Mouse (Mus musculus): ENCODE data around the gene Tas2r122. TPM values are rescaled to one million over a fixed set of nuclear protein-coding genes. Genes with fewer than 3 reads are reported as not detected.
"Not testable (repeated sequence)": the region's sequence is repeated elsewhere in the genome, so short reads cannot be mapped to it uniquely, and the experiment has no call there.

Gene Tas2r122
- polyA plus RNA-seq (2012; rRNA removed): not detected in 2 replicates

DNA sequence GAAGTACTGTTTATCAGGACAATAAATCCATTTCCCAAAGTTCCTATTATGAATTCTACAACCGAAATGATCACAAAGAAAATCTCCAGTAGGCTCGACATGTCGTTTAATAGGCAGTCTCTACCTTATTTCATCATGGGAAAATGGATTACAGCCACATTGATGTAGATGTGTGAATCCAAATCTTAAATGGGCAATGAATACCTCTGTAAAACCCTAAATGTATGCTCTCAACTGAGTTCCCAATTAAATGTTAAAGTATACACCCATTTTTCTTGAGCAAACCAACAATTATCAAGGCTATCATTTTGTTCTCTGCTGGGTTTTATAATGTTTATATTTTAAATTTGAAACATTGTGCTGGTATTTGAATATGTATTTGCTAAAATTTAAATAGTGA, at the start of gene Tas2r122:
Gene Tas2r122, minus strand, starts transcription at position 101 of the 400 bp plus-strand sequence.
- no peak for DNase-seq (ENCODE audit: low read depth, low spot score)
- WGBS: 74% methylated on average over 3 of the region's 3 CpGs

DNA sequence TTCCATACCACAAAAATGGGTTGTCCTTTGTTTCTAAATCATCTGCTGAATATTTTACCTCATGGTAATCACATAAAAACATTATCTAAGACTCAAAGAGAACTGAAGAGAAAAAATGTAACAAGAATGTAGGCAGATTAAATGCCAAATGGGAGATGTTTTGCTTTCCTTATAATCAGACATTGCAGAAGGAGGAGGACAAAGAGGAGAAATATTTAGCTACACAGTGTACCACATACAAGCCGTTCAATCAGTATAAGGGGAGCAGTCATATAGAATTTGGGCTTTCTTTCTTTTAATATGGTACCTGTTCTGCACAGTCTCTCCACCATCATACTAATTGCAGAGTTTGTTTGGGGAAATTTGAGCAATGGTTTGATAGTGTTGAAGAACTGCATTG, 42.7 kb upstream of the Tas2r122 start, which contains the start of gene Tas2r124:
Gene Tas2r124, plus strand, starts transcription at position 301 of the 400 bp plus-strand sequence.
- WGBS: 77% methylated on average over 1 of the region's 1 CpGs
- no peak for DNase-seq (ENCODE audit: low read depth, low spot score)

GRCm38 (mm10) chr6:132750206-132750605, 38.5 kb upstream of the Tas2r122 start:
- DNase-seq (ENCODE audit: low read depth, low spot score): no peak
- 77% methylated on average over 2 of the region's 2 CpGs for WGBS

- DNase-seq (ENCODE audit: low read depth, low spot score): no peak
- WGBS: 58% methylated on average over 2 of the region's 2 CpGs
These were observed 26.2 kb upstream of the Tas2r122 start, which contains the start of gene Tas2r115 for GRCm38 (mm10) chr6:132737935-132738334. Tas2r115 (minus strand) TSS chr6:132738035.

DNA sequence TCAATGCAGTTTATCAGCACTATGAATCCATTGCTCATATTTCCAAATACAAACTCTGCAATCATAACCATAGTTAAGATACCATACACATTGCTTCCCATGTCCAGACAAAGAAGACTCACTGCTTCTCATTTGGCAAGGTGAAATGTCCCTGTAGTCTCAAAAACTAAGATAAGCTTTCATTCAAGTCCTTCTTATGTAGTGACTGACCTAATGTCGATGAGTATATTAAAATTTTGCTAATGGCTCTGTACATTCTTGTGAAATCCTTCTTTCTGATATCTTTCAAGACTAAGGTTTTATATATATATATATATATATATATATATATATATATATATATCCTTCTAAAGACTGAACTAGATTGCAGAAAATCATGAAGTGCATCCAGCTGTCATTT, 10.8 kb downstream of the Tas2r122 start, which contains the start of gene Tas2r121:
Gene Tas2r121, minus strand, starts transcription at position 101 of the 400 bp plus-strand sequence.
- no peak for DNase-seq (ENCODE audit: low read depth, low spot score)
- WGBS: 76% methylated on average over 1 of the region's 1 CpGs

DNA sequence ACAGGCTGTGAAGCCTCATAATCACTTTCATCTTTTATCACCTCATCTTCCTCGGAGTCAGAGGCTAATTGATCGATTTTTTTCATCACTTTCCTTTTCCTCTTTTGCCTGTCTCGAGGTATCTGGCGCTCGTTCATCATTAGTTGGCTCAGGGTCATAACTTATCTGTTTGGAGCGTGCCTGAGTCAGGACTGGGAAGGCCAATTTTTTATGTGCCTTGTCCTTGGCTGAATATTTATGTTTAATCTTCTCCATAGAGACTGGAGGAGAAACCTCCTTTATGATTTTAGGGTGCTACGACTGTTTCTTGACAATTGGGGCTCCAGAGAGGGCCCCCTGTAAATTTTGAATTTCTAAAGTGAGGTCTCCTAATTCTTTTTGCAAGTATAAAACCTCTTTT, 20.1 kb downstream of the Tas2r122 start:
- not testable (repeated sequence) for DNase-seq (ENCODE audit: low read depth, low spot score)
- WGBS: 68% methylated on average over 7 of the region's 7 CpGs

Other genes with a start within 250 kb of the Tas2r122 start
- not detected in 2 replicates for gene Prh1, start 142.1 kb downstream of the Tas2r122 start, polyA plus RNA-seq (2012; rRNA removed)
- gene Prp2, start 116.0 kb downstream of the Tas2r122 start, polyA plus RNA-seq (2012; rRNA removed): not detected in 2 replicates
- not detected in 2 replicates for gene A630073D07Rik, start 60.4 kb downstream of the Tas2r122 start, polyA plus RNA-seq (2012; rRNA removed)
- gene Tas2r120, start 55.0 kb downstream of the Tas2r122 start, polyA plus RNA-seq (2012; rRNA removed): not detected in 2 replicates
- not detected in 2 replicates for gene Tas2r121, start 10.9 kb downstream of the Tas2r122 start, polyA plus RNA-seq (2012; rRNA removed)
- gene Tas2r115, start 26.1 kb upstream of the Tas2r122 start, polyA plus RNA-seq (2012; rRNA removed): not detected in 2 replicates
- not detected in 2 replicates for gene Tas2r124, start 42.8 kb upstream of the Tas2r122 start, polyA plus RNA-seq (2012; rRNA removed)
- not detected in 2 replicates for gene Tas2r102, start 50.2 kb upstream of the Tas2r122 start, polyA plus RNA-seq (2012; rRNA removed)
- not detected in 2 replicates for gene Tas2r136, start 66.2 kb upstream of the Tas2r122 start, polyA plus RNA-seq (2012; rRNA removed)
- not detected in 2 replicates for gene Tas2r117, start 90.9 kb upstream of the Tas2r122 start, polyA plus RNA-seq (2012; rRNA removed)
- gene Tas2r123, start 135.2 kb upstream of the Tas2r122 start, polyA plus RNA-seq (2012; rRNA removed): not detected in 2 replicates
- gene Tas2r116, start 143.5 kb upstream of the Tas2r122 start, polyA plus RNA-seq (2012; rRNA removed): not detected in 2 replicates
- not detected in 2 replicates for gene Tas2r110, start 156.1 kb upstream of the Tas2r122 start, polyA plus RNA-seq (2012; rRNA removed)
- not detected in 2 replicates for gene Tas2r113, start 181.1 kb upstream of the Tas2r122 start, polyA plus RNA-seq (2012; rRNA removed)
- not detected in 2 replicates for gene Tas2r125, start 197.7 kb upstream of the Tas2r122 start, polyA plus RNA-seq (2012; rRNA removed)
- gene Tas2r129, start 239.2 kb upstream of the Tas2r122 start, polyA plus RNA-seq (2012; rRNA removed): not detected in 2 replicates
- gene Tas2r131, start 246.0 kb upstream of the Tas2r122 start, polyA plus RNA-seq (2012; rRNA removed): not detected in 2 replicates